Mouse (Mus musculus) heart, embryonic 14.5 days (tissue): ENCODE data around the gene Foxl1. TPM values are rescaled to one million over a fixed set of nuclear protein-coding genes. Genes with fewer than 3 reads are reported as not detected.
A peak's percentile ranks its signal among the peaks of the same experiment; 100 is the strongest.
"Not testable (repeated sequence)": the region's sequence is repeated elsewhere in the genome, so short reads cannot be mapped to it uniquely, and the experiment has no call there.

Source experiments
- ATAC-seq: fragments of 200-750 bp; cut with Nextera tagmentation; 2 replicates; pipeline ENCODE4 v1.8.0; 2017; ENCODE audit warnings: low read depth, moderate TSS enrichment; ENCODE audit not compliant: insufficient number of reproducible peaks, insufficient read depth, low FRiP score
- H3K27ac ChIP-seq, 2 experiments: fragments of 200-500 bp in 1 of 2; fragments of 300-500 bp in 1 of 2; sonication (generic) in 1 of 2; replicated peaks in 1 of 2; 2 replicates each; pipeline ENCODE4 v1.5.1; 2012 to 2014; ENCODE audit warnings: low read depth in 2 of 2, low read length in 2 of 2, control low read depth in 1 of 2, mild to moderate bottlenecking in 1 of 2, mixed read lengths in 1 of 2; ENCODE audit not compliant: control insufficient read depth in 1 of 2, insufficient read depth in 1 of 2
- H3K27me3 ChIP-seq: fragments of 300-500 bp; sonication (generic); 2 replicates; pipeline ENCODE4 v1.6.1; 2014; ENCODE audit warnings: mild to moderate bottlenecking, low read length, control low read depth; ENCODE audit not compliant: control insufficient read depth, insufficient read depth
- H3K36me3 ChIP-seq: fragments of 300-500 bp; sonication (generic); 2 replicates; pipeline ENCODE4 v1.6.1; 2014; ENCODE audit warnings: mild to moderate bottlenecking, control low read depth, low read length, mixed read lengths; ENCODE audit not compliant: control insufficient read depth, insufficient read depth
- H3K4me1 ChIP-seq, 2 experiments: fragments of 200-500 bp in 1 of 2; fragments of 300-500 bp in 1 of 2; sonication (generic) in 1 of 2; 2 replicates each; pipeline ENCODE4 v1.6.1; 2012 to 2014; ENCODE audit warnings: low read length in 2 of 2, control low read depth in 1 of 2, mixed read lengths in 1 of 2; ENCODE audit not compliant: control insufficient read depth in 2 of 2, insufficient read depth in 2 of 2
- H3K4me2 ChIP-seq: fragments of 300-500 bp; sonication (generic); 2 replicates; pipeline ENCODE4 v1.6.1; 2014; ENCODE audit warnings: mild to moderate bottlenecking, low read length
- H3K4me3 ChIP-seq, 2 experiments: fragments of 200-500 bp in 1 of 2; fragments of 300-500 bp in 1 of 2; sonication (generic) in 1 of 2; 2 replicates each; pipeline ENCODE4 v1.5.1; 2012 to 2014; ENCODE audit warnings: low read length in 2 of 2, mild to moderate bottlenecking in 2 of 2, control low read depth in 1 of 2, low read depth in 1 of 2, moderate library complexity in 1 of 2; ENCODE audit not compliant: control insufficient read depth in 1 of 2, insufficient read depth in 1 of 2
- H3K9ac ChIP-seq: fragments of 300-500 bp; sonication (generic); 2 replicates; pipeline ENCODE4 v1.6.1; 2014; ENCODE audit warnings: mild to moderate bottlenecking, low read length
- H3K9me3 ChIP-seq: fragments of 300-500 bp; sonication (generic); 2 replicates; pipeline ENCODE4 v1.6.1; 2016; ENCODE audit warnings: low read length, control low read depth; ENCODE audit not compliant: control insufficient read depth
- WGBS: fragments of 180-500 bp; shearing (Covaris S2); extraction: QIAGEN DNeasy Blood & Tissue Kit; methylation state at CpG from one replicate; pipeline ENCODE4 v1.1.7; 2014; 5-methylcytosine and 5-hydroxymethylcytosine counted together
- polyA plus RNA-seq: library from polyadenylated mRNA; unstranded; fragments of >200 nt; fragmentation: Nextera tagmentation; extraction: Ambion mirVana; gene quantifications from 2 replicates; pipeline ENCODE4 v1.2.1, GENCODE M21; 2014

Gene Foxl1
- polyA plus RNA-seq, 1 experiment from 2014 or later: 0.32 TPM

- no peaks in the 10 kb centered on the region for H3K36me3 ChIP-seq
- no peak for ATAC-seq
- no peak overlapping the region for H3K9ac ChIP-seq
- H3K9me3 ChIP-seq: peaks cover 7% of the 10 kb centered on the region
- H3K4me3 ChIP-seq: no peak overlapping the region
- no peak overlapping the region for H3K4me2 ChIP-seq
- H3K27ac ChIP-seq: no peak overlapping the region
- WGBS: 91% methylated on average over 6 of the region's 6 CpGs
- H3K4me1 ChIP-seq: peaks cover 7 to 8% of the 10 kb centered on the region in 2 experiments; a peak in 3 of 4 replicates
- no peaks in the 10 kb centered on the region for H3K27me3 ChIP-seq
Measured at GRCm38 (mm10) chr8:121136856-121137255, 9.1 kb downstream of the Foxl1 start.

GRCm38 (mm10) chr8:121145457-121146134, 17.9 kb downstream of the Foxl1 start:
- H3K4me3 ChIP-seq, H3K27ac ChIP-seq, H3K27me3 ChIP-seq, H3K36me3 ChIP-seq, H3K4me1 ChIP-seq, H3K9ac ChIP-seq, H3K9me3 ChIP-seq, H3K4me2 ChIP-seq, ATAC-seq: not testable (repeated sequence)
- WGBS: 64% methylated on average over 4 of the region's 6 CpGs

DNA sequence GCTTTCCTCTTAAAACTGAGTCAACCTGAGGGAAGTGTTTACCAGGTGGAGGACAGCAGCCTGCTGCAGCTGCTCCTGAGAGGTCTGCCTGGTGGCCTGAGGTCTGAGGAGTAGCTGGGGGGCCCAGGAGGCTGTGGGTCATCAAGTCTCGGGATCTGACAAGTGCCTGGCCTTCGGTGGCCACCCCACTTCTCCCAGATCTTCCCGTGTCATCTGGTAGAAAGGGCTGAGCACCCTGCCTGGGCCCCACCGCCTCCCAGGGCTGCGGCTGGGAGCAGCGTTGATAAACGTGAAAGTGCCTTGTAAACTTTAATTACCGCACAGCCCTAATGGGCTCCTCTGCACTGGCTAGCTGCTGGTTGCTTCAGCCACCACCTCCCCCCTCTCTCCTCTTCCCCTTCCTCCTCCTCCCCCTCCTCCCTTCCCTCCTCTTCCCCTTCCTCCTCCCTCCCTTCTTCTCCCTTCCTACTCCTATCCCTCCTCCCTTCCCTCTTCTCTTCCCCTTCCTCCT, 20.9 kb downstream of the Foxl1 start:
- Histone ChIP-seq H3K27ac (no peak overlapping the region), H3K9me3 (no peaks in the 10 kb centered on the region), H3K36me3 (no peaks in the 10 kb centered on the region), H3K4me3 (no peak overlapping the region), H3K4me1 (peaks cover 15 to 17% of the 10 kb centered on the region in 2 experiments; a peak in 3 of 4 replicates), H3K9ac (peak overlapping the region; percentile 16; the same call in 1 of the 2 replicates), H3K27me3 (no peaks in the 10 kb centered on the region), H3K4me2 (no peak overlapping the region)
- WGBS: 11% methylated on average over 8 of the region's 8 CpGs
- ATAC-seq: no peak

- 0 out of 2 replicates have a peak, but pooled peaks have one; percentile 20 for ATAC-seq
- Histone ChIP-seq H3K9ac (0 out of 2 replicates have a peak overlapping the region, but pooled peaks have one; percentile 14), H3K4me2 (no peak overlapping the region), H3K27ac (peak overlapping the region in 1 of 2 experiments; percentile 35; a peak in 1 of 4 replicates), H3K36me3 (no peaks in the 10 kb centered on the region), H3K4me1 (peaks cover 13 to 14% of the 10 kb centered on the region in 2 experiments; a peak in 3 of 4 replicates), H3K9me3 (no peaks in the 10 kb centered on the region), H3K4me3 (no peak overlapping the region), H3K27me3 (no peaks in the 10 kb centered on the region)
- 22% methylated on average over 12 of the region's 12 CpGs for WGBS
Measured at GRCm38 (mm10) chr8:121152394-121152793, 24.7 kb downstream of the Foxl1 start.

DNA sequence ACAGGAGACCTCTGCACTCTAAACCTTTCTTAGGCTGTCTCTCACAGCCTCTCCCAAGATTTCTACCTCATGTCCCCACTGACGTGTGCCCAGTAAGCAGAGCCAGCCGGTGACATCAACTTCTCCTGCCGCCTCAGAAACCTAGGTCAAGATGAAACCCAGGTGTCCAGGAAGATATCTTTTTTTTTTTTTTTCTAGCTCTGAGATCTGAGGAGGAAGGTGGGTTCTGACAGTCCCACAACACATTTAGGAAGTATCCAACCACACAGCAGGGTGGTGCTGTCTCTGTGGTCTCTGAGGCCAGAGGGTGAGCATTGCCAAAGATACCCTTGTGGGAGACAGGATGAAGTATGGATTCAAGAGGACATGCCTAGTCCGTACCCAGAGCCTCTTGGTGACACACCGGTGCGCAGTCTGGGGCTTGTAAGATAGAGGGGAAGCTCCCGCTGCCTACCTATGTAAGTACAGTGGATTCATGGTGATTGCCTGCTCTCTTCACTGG, 29.3 kb downstream of the Foxl1 start:
- no peak overlapping the region for H3K4me3 ChIP-seq
- ATAC-seq: no peak
- 86% methylated on average over 7 of the region's 7 CpGs for WGBS
- H3K9me3 ChIP-seq: no peaks in the 10 kb centered on the region
- H3K4me1 ChIP-seq: peaks cover 19% of the 10 kb centered on the region in 2 experiments; a peak in 3 of 4 replicates
- H3K36me3 ChIP-seq: no peaks in the 10 kb centered on the region
- no peak overlapping the region for H3K27ac ChIP-seq
- H3K27me3 ChIP-seq: no peaks in the 10 kb centered on the region
- H3K4me2 ChIP-seq: no peak overlapping the region
- no peak overlapping the region for H3K9ac ChIP-seq

- WGBS: 34% methylated on average over 13 of the region's 13 CpGs
- Histone ChIP-seq H3K4me1 (peaks cover 18 to 23% of the 10 kb centered on the region in 2 experiments), H3K9me3 (no peaks in the 10 kb centered on the region), H3K9ac (peak overlapping the region; percentile 5; the same call in 1 of the 2 replicates), H3K27me3 (no peaks in the 10 kb centered on the region), H3K4me2 (no peak overlapping the region), H3K36me3 (no peaks in the 10 kb centered on the region), H3K4me3 (no peak overlapping the region), H3K27ac (no peak overlapping the region)
- no peak for ATAC-seq
Measured at GRCm38 (mm10) chr8:121158812-121159211, 31.1 kb downstream of the Foxl1 start.

GRCm38 (mm10) chr8:121161437-121161836, 33.7 kb downstream of the Foxl1 start:
- ATAC-seq: no peak
- no peak overlapping the region for H3K4me3 ChIP-seq
- peaks cover 25 to 33% of the 10 kb centered on the region in 2 experiments for H3K4me1 ChIP-seq
- H3K36me3 ChIP-seq: no peaks in the 10 kb centered on the region
- H3K27ac ChIP-seq: no peak overlapping the region
- no peaks in the 10 kb centered on the region for H3K9me3 ChIP-seq
- no peak overlapping the region for H3K9ac ChIP-seq
- no peaks in the 10 kb centered on the region for H3K27me3 ChIP-seq
- H3K4me2 ChIP-seq: no peak overlapping the region
- WGBS: 80% methylated on average over 5 of the region's 5 CpGs
